Mouse (Mus musculus): ENCODE results near the gene Ola1. TPM values are rescaled to one million over a fixed set of nuclear protein-coding genes. Genes with fewer than 3 reads are reported as not detected.

Gene Ola1
- polyA plus RNA-seq, 1 experiment from 2014 or later, result 91.9 TPM

DNA sequence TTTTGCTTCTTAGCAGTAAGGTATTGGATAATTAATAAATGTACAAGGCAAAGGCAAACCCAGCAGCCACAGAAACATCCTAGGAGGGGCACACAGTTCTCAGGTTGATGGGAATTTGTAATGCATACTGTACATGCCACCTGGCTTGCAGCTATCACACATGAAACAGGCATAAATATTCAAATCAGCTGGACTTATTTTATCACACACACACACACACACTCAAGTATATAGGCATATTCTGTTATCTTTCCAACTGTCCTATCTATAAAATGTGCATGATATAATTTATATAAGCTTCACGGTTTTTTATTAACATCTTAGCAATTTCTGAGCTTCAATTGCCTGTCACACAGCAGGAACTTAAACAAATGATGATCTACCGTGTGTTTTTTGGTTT is 85.8 kb downstream of the Ola1 start:
- no peak overlapping the region for H3K4me3 ChIP-seq (replicated peaks; ENCODE audit: low read depth, low read length)
- 80% methylated on average over 2 of the region's 2 CpGs for WGBS

DNA sequence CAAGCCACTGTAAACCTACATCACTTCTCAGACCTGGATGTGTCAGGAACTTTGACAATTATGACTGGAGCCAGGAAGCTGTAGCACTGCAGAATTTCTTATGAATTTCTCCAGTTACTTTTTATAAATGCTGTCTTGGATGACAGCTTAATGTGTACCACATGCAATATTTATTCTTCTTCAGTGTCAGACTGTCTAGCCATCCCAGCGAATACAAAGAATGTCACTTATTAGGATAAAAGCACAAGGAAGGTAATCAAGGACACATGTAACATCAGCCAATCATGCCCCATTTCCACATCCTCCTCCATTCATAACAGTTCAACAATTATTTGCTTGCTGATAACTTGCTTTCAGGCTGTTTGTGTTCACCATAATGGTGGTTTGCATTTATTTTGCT is 91.0 kb downstream of the Ola1 start:
- 56% methylated on average over 1 of the region's 1 CpGs for WGBS
- Histone ChIP-seq H3K4me3 (replicated peaks; ENCODE audit: low read depth, low read length) (no peak overlapping the region), H3K9ac (replicated peaks; ENCODE audit: low read length) (no peak overlapping the region), H3K9me3 (ENCODE audit: control insufficient read depth, low read length) (no peaks in the 10 kb centered on the region), H3K27ac (replicated peaks; ENCODE audit: low read depth, low read length) (no peak overlapping the region), H3K36me3 (ENCODE audit: control insufficient read depth, insufficient read depth, low read length) (no peaks in the 10 kb centered on the region), H3K27me3 (ENCODE audit: control insufficient read depth, insufficient read depth, low read length) (no peaks in the 10 kb centered on the region), H3K4me1 (ENCODE audit: control insufficient read depth, insufficient read depth, low read length) (no peaks in the 10 kb centered on the region), H3K4me2 (ENCODE audit: low read length) (no peak overlapping the region)
- DNase-seq, result peak; percentile 21
- ATAC-seq (ENCODE audit: low FRiP score, low TSS enrichment), result no peak

More for the DNA sequence above, 85.8 kb downstream of the Ola1 start:
- H3K9ac ChIP-seq (replicated peaks; ENCODE audit: low read length), result no peak overlapping the region
- H3K27me3 ChIP-seq (ENCODE audit: control insufficient read depth, insufficient read depth, low read length), result no peaks in the 10 kb centered on the region
- H3K4me1 ChIP-seq (ENCODE audit: control insufficient read depth, insufficient read depth, low read length), result no peaks in the 10 kb centered on the region
- H3K36me3 ChIP-seq (ENCODE audit: control insufficient read depth, insufficient read depth, low read length), result no peaks in the 10 kb centered on the region
- DNase-seq (no peak), ATAC-seq (ENCODE audit: low FRiP score, low TSS enrichment) (no peak)
- H3K4me2 ChIP-seq (ENCODE audit: low read length), result no peak overlapping the region
- H3K27ac ChIP-seq (replicated peaks; ENCODE audit: low read depth, low read length), result no peak overlapping the region
- no peaks in the 10 kb centered on the region for H3K9me3 ChIP-seq (ENCODE audit: control insufficient read depth, low read length)

- 86% methylated on average over 2 of the region's 2 CpGs for WGBS
- no peaks in the 10 kb centered on the region for H3K4me1 ChIP-seq (ENCODE audit: control insufficient read depth, insufficient read depth, low read length)
- no peak overlapping the region for H3K27ac ChIP-seq (replicated peaks; ENCODE audit: low read depth, low read length)
- no peaks in the 10 kb centered on the region for H3K36me3 ChIP-seq (ENCODE audit: control insufficient read depth, insufficient read depth, low read length)
- H3K9me3 ChIP-seq (ENCODE audit: control insufficient read depth, low read length), result no peaks in the 10 kb centered on the region
- no peak overlapping the region for H3K4me2 ChIP-seq (ENCODE audit: low read length)
- H3K9ac ChIP-seq (replicated peaks; ENCODE audit: low read length), result no peak overlapping the region
- DNase-seq (no peak), ATAC-seq (ENCODE audit: low FRiP score, low TSS enrichment) (no peak)
- no peaks in the 10 kb centered on the region for H3K27me3 ChIP-seq (ENCODE audit: control insufficient read depth, insufficient read depth, low read length)
- H3K4me3 ChIP-seq (replicated peaks; ENCODE audit: low read depth, low read length), result no peak overlapping the region
Measured at GRCm38 (mm10) chr2:73118781-73119180, 99.9 kb downstream of the Ola1 start.

DNA sequence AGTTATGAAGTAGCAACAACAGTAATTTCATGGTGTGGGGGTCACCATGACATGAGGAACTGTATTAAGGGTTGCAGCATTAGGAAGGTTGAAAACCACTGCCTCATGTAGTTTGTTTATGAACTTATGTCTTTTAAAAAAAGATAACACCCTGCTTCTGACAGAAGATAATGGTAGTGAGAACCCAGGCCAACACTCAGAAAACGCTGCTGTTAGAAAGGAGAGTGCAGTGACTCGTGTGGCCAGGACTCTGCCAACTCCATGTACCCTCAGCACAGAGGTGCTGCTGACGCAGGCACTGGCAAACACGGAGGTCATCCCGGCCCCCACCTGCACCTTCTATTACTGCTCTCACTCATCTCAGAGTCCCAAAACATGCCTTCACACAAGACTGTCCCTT is 111.6 kb downstream of the Ola1 start:
- no peak overlapping the region for H3K27ac ChIP-seq (replicated peaks; ENCODE audit: low read depth, low read length)
- WGBS, result 92% methylated on average over 5 of the region's 5 CpGs
- H3K9ac ChIP-seq (replicated peaks; ENCODE audit: low read length), result no peak overlapping the region
- H3K9me3 ChIP-seq (ENCODE audit: control insufficient read depth, low read length), result no peaks in the 10 kb centered on the region
- H3K27me3 ChIP-seq (ENCODE audit: control insufficient read depth, insufficient read depth, low read length), result no peaks in the 10 kb centered on the region
- H3K4me2 ChIP-seq (ENCODE audit: low read length), result no peak overlapping the region
- no peaks in the 10 kb centered on the region for H3K4me1 ChIP-seq (ENCODE audit: control insufficient read depth, insufficient read depth, low read length)
- H3K36me3 ChIP-seq (ENCODE audit: control insufficient read depth, insufficient read depth, low read length), result no peaks in the 10 kb centered on the region
- no peak for ATAC-seq (ENCODE audit: low FRiP score, low TSS enrichment)
- DNase-seq, result no peak
- H3K4me3 ChIP-seq (replicated peaks; ENCODE audit: low read depth, low read length), result no peak overlapping the region

- Histone ChIP-seq H3K4me3 (replicated peaks; ENCODE audit: low read depth, low read length) (no peak overlapping the region), H3K36me3 (ENCODE audit: control insufficient read depth, insufficient read depth, low read length) (no peaks in the 10 kb centered on the region), H3K4me1 (ENCODE audit: control insufficient read depth, insufficient read depth, low read length) (peaks cover 21% of the 10 kb centered on the region; the same call in 1 of the 2 replicates), H3K27me3 (ENCODE audit: control insufficient read depth, insufficient read depth, low read length) (no peaks in the 10 kb centered on the region), H3K9ac (replicated peaks; ENCODE audit: low read length) (no peak overlapping the region), H3K4me2 (ENCODE audit: low read length) (no peak overlapping the region), H3K27ac (replicated peaks; ENCODE audit: low read depth, low read length) (no peak overlapping the region), H3K9me3 (ENCODE audit: control insufficient read depth, low read length) (no peaks in the 10 kb centered on the region)
- WGBS, result 84% methylated on average over 3 of the region's 3 CpGs
- ATAC-seq (ENCODE audit: low FRiP score, low TSS enrichment), result no peak
- no peak for DNase-seq
Measured at GRCm38 (mm10) chr2:73096491-73096890, 122.2 kb downstream of the Ola1 start.

DNA sequence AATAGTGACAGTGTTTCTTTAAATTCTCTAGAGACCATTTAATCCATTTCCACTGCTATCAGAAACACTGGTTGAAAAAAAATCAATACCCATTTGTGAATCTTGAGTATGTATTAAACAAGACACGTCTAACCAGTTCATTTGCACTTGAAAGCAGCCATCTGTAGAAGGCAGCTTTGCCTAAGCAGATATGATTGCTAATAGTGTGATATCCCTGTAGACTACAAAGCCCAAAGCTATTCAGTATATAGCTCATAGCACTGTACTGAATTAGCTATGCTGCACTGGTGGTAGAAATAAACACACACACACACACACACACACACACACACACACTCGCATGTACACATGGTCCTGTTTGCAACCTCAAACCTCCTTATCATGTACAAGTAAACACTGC is 123.4 kb downstream of the Ola1 start:
- Histone ChIP-seq H3K4me1 (ENCODE audit: control insufficient read depth, insufficient read depth, low read length) (peaks cover 21% of the 10 kb centered on the region; the same call in 1 of the 2 replicates), H3K4me2 (ENCODE audit: low read length) (no peak overlapping the region), H3K4me3 (replicated peaks; ENCODE audit: low read depth, low read length) (no peak overlapping the region), H3K27ac (replicated peaks; ENCODE audit: low read depth, low read length) (no peak overlapping the region), H3K9me3 (ENCODE audit: control insufficient read depth, low read length) (no peaks in the 10 kb centered on the region), H3K9ac (replicated peaks; ENCODE audit: low read length) (no peak overlapping the region), H3K36me3 (ENCODE audit: control insufficient read depth, insufficient read depth, low read length) (no peaks in the 10 kb centered on the region), H3K27me3 (ENCODE audit: control insufficient read depth, insufficient read depth, low read length) (no peaks in the 10 kb centered on the region)
- peak; percentile 60 for DNase-seq
- no peak; the same call in 1 of the 2 replicates for ATAC-seq (ENCODE audit: low FRiP score, low TSS enrichment)
- 21% methylated on average over 2 of the region's 2 CpGs for WGBS

- H3K4me3 ChIP-seq (replicated peaks; ENCODE audit: low read depth, low read length), result no peak overlapping the region
- no peaks in the 10 kb centered on the region for H3K27me3 ChIP-seq (ENCODE audit: control insufficient read depth, insufficient read depth, low read length)
- DNase-seq (peak; percentile 47), ATAC-seq (ENCODE audit: low FRiP score, low TSS enrichment) (no peak; the same call in 1 of the 2 replicates)
- H3K4me1 ChIP-seq (ENCODE audit: control insufficient read depth, insufficient read depth, low read length), result 0 out of 2 replicates have a peak, but pooled peaks cover 7% of the 10 kb centered on the region
- no peak overlapping the region for H3K4me2 ChIP-seq (ENCODE audit: low read length)
- no peaks in the 10 kb centered on the region for H3K9me3 ChIP-seq (ENCODE audit: control insufficient read depth, low read length)
- H3K27ac ChIP-seq (replicated peaks; ENCODE audit: low read depth, low read length), result no peak overlapping the region
- H3K9ac ChIP-seq (replicated peaks; ENCODE audit: low read length), result no peak overlapping the region
- 33% methylated on average over 6 of the region's 6 CpGs for WGBS
- H3K36me3 ChIP-seq (ENCODE audit: control insufficient read depth, insufficient read depth, low read length), result no peaks in the 10 kb centered on the region
Measured at GRCm38 (mm10) chr2:73093032-73093431, 125.7 kb downstream of the Ola1 start.

DNA sequence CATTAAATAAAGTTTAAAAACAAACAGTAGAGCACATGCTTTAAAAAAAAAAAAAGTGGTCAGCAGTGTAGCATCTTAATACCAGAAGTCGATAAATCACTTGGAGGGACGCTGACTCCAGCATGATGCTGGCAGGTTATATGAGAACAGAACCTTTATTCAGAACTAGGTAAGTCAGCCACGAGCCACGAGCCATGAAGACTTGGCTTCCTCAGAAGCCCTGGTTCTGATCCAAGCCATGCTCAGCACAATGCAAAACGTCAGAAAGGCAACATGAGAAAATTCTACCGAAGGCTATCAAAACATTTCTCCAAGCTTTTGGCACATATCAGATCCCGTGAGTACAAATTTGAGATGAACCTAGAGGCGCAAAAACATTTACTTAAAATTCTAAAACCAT is 127.4 kb downstream of the Ola1 start:
- no peaks in the 10 kb centered on the region for H3K36me3 ChIP-seq (ENCODE audit: control insufficient read depth, insufficient read depth, low read length)
- peaks cover 5% of the 10 kb centered on the region; the same call in 1 of the 2 replicates for H3K4me1 ChIP-seq (ENCODE audit: control insufficient read depth, insufficient read depth, low read length)
- no peaks in the 10 kb centered on the region for H3K9me3 ChIP-seq (ENCODE audit: control insufficient read depth, low read length)
- H3K27me3 ChIP-seq (ENCODE audit: control insufficient read depth, insufficient read depth, low read length), result no peaks in the 10 kb centered on the region
- DNase-seq, result no peak
- H3K9ac ChIP-seq (replicated peaks; ENCODE audit: low read length), result no peak overlapping the region
- ATAC-seq (ENCODE audit: low FRiP score, low TSS enrichment), result no peak
- 92% methylated on average over 8 of the region's 8 CpGs for WGBS
- H3K27ac ChIP-seq (replicated peaks; ENCODE audit: low read depth, low read length), result no peak overlapping the region
- H3K4me2 ChIP-seq (ENCODE audit: low read length), result no peak overlapping the region
- no peak overlapping the region for H3K4me3 ChIP-seq (replicated peaks; ENCODE audit: low read depth, low read length)

DNA sequence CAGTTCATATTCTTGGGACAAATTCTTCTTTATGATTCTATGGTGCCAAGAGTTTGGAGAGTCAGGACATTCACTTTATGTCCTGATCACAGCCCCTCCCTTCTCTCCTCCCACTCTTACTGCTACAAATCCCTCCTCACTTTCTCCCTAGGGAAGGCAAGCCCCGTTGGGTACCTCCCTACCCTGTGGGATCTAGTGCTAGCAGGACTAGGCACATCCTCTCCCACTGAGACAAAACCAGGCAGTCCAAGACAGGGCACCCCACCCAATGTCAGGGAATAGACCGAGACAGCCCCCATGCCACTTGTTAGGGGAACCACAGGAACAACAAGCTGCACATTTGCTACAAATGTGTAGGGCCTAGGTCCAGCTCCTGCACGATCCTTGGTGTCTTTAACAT is 131.1 kb downstream of the Ola1 start:
- Histone ChIP-seq H3K4me2 (ENCODE audit: low read length) (no peak overlapping the region), H3K36me3 (ENCODE audit: control insufficient read depth, insufficient read depth, low read length) (no peaks in the 10 kb centered on the region), H3K27me3 (ENCODE audit: control insufficient read depth, insufficient read depth, low read length) (no peaks in the 10 kb centered on the region), H3K9me3 (ENCODE audit: control insufficient read depth, low read length) (no peaks in the 10 kb centered on the region), H3K4me3 (replicated peaks; ENCODE audit: low read depth, low read length) (no peak overlapping the region), H3K27ac (replicated peaks; ENCODE audit: low read depth, low read length) (no peak overlapping the region), H3K9ac (replicated peaks; ENCODE audit: low read length) (no peak overlapping the region), H3K4me1 (ENCODE audit: control insufficient read depth, insufficient read depth, low read length) (peaks cover 8% of the 10 kb centered on the region)
- ATAC-seq (ENCODE audit: low FRiP score, low TSS enrichment), result no peak
- WGBS, result 69% methylated on average over 3 of the region's 3 CpGs
- no peak for DNase-seq

All from midbrain, embryonic 14.5 days (tissue).